Mouse (Mus musculus): ENCODE data around the gene Gm17334.

GRCm38 (mm10) chr11:53773087-53773486, at the start of gene Gm17334:
- no peak for TF ChIP-seq POLR2A (IDR thresholded peaks at IDR 0.05; ENCODE audit: borderline replicate concordance, insufficient read depth, low read length)
- no peak for TF ChIP-seq CTCF (IDR thresholded peaks at IDR 0.05; ENCODE audit: borderline replicate concordance, insufficient read depth, low read depth, low read length)
